Mouse (Mus musculus) thymus, adult 18-20 months (tissue): ENCODE data around the gene Fam222b.

ENCODE experiments used
- DNase-seq, 2 experiments: peaks; one replicate each; pipeline ENCODE4 v3.0.0; 2022; ENCODE audit warnings: mixed read lengths in 2 of 2

Fam222b gene

GRCm38 (mm10) chr11:78166161-78166560 lies 71.7 kb downstream of the Fam222b start:
- no peak for DNase-seq

GRCm38 (mm10) chr11:78166640-78167039 lies 72.2 kb downstream of the Fam222b start:
- DNase-seq, result no peak

GRCm38 (mm10) chr11:78167257-78167959 lies 72.9 kb downstream of the Fam222b start:
- DNase-seq, result no peak

GRCm38 (mm10) chr11:78168541-78169468 lies 74.3 kb downstream of the Fam222b start:
- peak; percentile 69 to 85 for DNase-seq

- peak in 1 of 2 experiments; percentile 24 for DNase-seq
Observed at GRCm38 (mm10) chr11:78170306-78170705, 75.8 kb downstream of the Fam222b start.

- no peak for DNase-seq
Observed at GRCm38 (mm10) chr11:78171328-78171727, 76.9 kb downstream of the Fam222b start.

GRCm38 (mm10) chr11:78172034-78172747 lies 77.7 kb downstream of the Fam222b start:
- no peak for DNase-seq

- DNase-seq, result no peak
Observed at GRCm38 (mm10) chr11:78172748-78173383, 78.4 kb downstream of the Fam222b start.

- no peak for DNase-seq
Observed at GRCm38 (mm10) chr11:78174506-78174905, 80.0 kb downstream of the Fam222b start.

GRCm38 (mm10) chr11:78175771-78176401 lies 81.4 kb downstream of the Fam222b start:
- DNase-seq, result no peak

- DNase-seq, result peak; percentile 87 to 91
Observed at GRCm38 (mm10) chr11:78176402-78176862, 82.0 kb downstream of the Fam222b start, which contains the start of the genes Nek8 and Tlcd1. Nek8 (minus strand) TSS chr11:78176675. Tlcd1 (plus strand) TSS chr11:78176711.

GRCm38 (mm10) chr11:78176905-78177331 lies 82.5 kb downstream of the Fam222b start:
- peak in 1 of 2 experiments; percentile 33 for DNase-seq

- DNase-seq, result no peak
Observed at GRCm38 (mm10) chr11:78177437-78177836, 83.0 kb downstream of the Fam222b start.

GRCm38 (mm10) chr11:78177903-78178858 lies 83.7 kb downstream of the Fam222b start:
- peak; percentile 86 to 87 for DNase-seq

- peak; percentile 38 to 64 for DNase-seq
Observed at GRCm38 (mm10) chr11:78178859-78179437, 84.5 kb downstream of the Fam222b start.

- DNase-seq, result no peak
Observed at GRCm38 (mm10) chr11:78179438-78179999, 85.1 kb downstream of the Fam222b start.

GRCm38 (mm10) chr11:78180081-78180761 lies 85.8 kb downstream of the Fam222b start:
- DNase-seq, result no peak

GRCm38 (mm10) chr11:78181830-78182357 lies 87.4 kb downstream of the Fam222b start:
- no peak for DNase-seq

GRCm38 (mm10) chr11:78182450-78182849 lies 88.0 kb downstream of the Fam222b start:
- DNase-seq, result no peak
